Mouse (Mus musculus): Measurements from ENCODE around the gene Tpt1. TPM values are rescaled to one million over a fixed set of nuclear protein-coding genes. Genes with fewer than 3 reads are reported as not detected.

Gene Tpt1
- polyA plus RNA-seq, 1 experiment from 2014 or later: 1,212 TPM

- H3K27ac ChIP-seq (ENCODE audit: low read depth, low read length): no peak overlapping the region
- WGBS: 23% methylated on average over 9 of the region's 10 CpGs
Measured at GRCm38 (mm10) chr14:75870631-75871030, 25.7 kb downstream of the Tpt1 start.

GRCm38 (mm10) chr14:75871111-75871510, 26.2 kb downstream of the Tpt1 start:
- no peaks in the 10 kb centered on the region for H3K9me3 ChIP-seq (ENCODE audit: control insufficient read depth)
- no peak overlapping the region for H3K4me3 ChIP-seq (ENCODE audit: low read depth, low read length)
- no peak overlapping the region for H3K9ac ChIP-seq (ENCODE audit: low read depth, low read length)
- H3K27me3 ChIP-seq (replicated peaks; ENCODE audit: control insufficient read depth, insufficient read depth, low read length): no peaks in the 10 kb centered on the region
- ATAC-seq: no peak
- H3K4me2 ChIP-seq (replicated peaks; ENCODE audit: low read depth): no peak overlapping the region
- no peak overlapping the region for H3K27ac ChIP-seq (ENCODE audit: low read depth, low read length)
- no peaks in the 10 kb centered on the region for H3K36me3 ChIP-seq (ENCODE audit: control insufficient read depth, insufficient read depth)
- no peak for TF ChIP-seq CTCF (IDR thresholded peaks at IDR 0.05; ENCODE audit: low read depth)
- WGBS: 18% methylated on average over 5 of the region's 5 CpGs
- H3K4me1 ChIP-seq (replicated peaks; ENCODE audit: control insufficient read depth, insufficient read depth, low read length): no peaks in the 10 kb centered on the region

More at GRCm38 (mm10) chr14:75870631-75871030, 25.7 kb downstream of the Tpt1 start:
- Histone ChIP-seq H3K9ac (ENCODE audit: low read depth, low read length) (no peak overlapping the region), H3K4me2 (replicated peaks; ENCODE audit: low read depth) (0 out of 2 replicates have a peak overlapping the region, but pooled peaks have one; percentile 6), H3K27me3 (replicated peaks; ENCODE audit: control insufficient read depth, insufficient read depth, low read length) (no peaks in the 10 kb centered on the region), H3K36me3 (ENCODE audit: control insufficient read depth, insufficient read depth) (no peaks in the 10 kb centered on the region), H3K4me3 (ENCODE audit: low read depth, low read length) (no peak overlapping the region), H3K4me1 (replicated peaks; ENCODE audit: control insufficient read depth, insufficient read depth, low read length) (no peaks in the 10 kb centered on the region), H3K9me3 (ENCODE audit: control insufficient read depth) (no peaks in the 10 kb centered on the region)
- no peak for ATAC-seq
- TF ChIP-seq CTCF (IDR thresholded peaks at IDR 0.05; ENCODE audit: low read depth): peak; percentile 59

- no peak overlapping the region for H3K4me2 ChIP-seq (replicated peaks; ENCODE audit: low read depth)
- no peak; the same call in 1 of the 2 replicates for TF ChIP-seq CTCF (IDR thresholded peaks at IDR 0.05; ENCODE audit: low read depth)
- no peaks in the 10 kb centered on the region for H3K36me3 ChIP-seq (ENCODE audit: control insufficient read depth, insufficient read depth)
- WGBS: 89% methylated on average over 4 of the region's 4 CpGs
- no peak overlapping the region for H3K27ac ChIP-seq (ENCODE audit: low read depth, low read length)
- no peaks in the 10 kb centered on the region for H3K4me1 ChIP-seq (replicated peaks; ENCODE audit: control insufficient read depth, insufficient read depth, low read length)
- no peak for ATAC-seq
- H3K9ac ChIP-seq (ENCODE audit: low read depth, low read length): no peak overlapping the region
- H3K4me3 ChIP-seq (ENCODE audit: low read depth, low read length): no peak overlapping the region
- no peaks in the 10 kb centered on the region for H3K9me3 ChIP-seq (ENCODE audit: control insufficient read depth)
- H3K27me3 ChIP-seq (replicated peaks; ENCODE audit: control insufficient read depth, insufficient read depth, low read length): no peaks in the 10 kb centered on the region
Measured at GRCm38 (mm10) chr14:75871750-75872149, 26.9 kb downstream of the Tpt1 start.

- H3K4me2 ChIP-seq (replicated peaks; ENCODE audit: low read depth): no peak overlapping the region
- ATAC-seq: no peak
- H3K9ac ChIP-seq (ENCODE audit: low read depth, low read length): no peak overlapping the region
- no peak for TF ChIP-seq CTCF (IDR thresholded peaks at IDR 0.05; ENCODE audit: low read depth)
- no peaks in the 10 kb centered on the region for H3K36me3 ChIP-seq (ENCODE audit: control insufficient read depth, insufficient read depth)
- no peak overlapping the region for H3K4me3 ChIP-seq (ENCODE audit: low read depth, low read length)
- no peak overlapping the region for H3K27ac ChIP-seq (ENCODE audit: low read depth, low read length)
- WGBS: 62% methylated on average over 9 of the region's 9 CpGs
- no peaks in the 10 kb centered on the region for H3K9me3 ChIP-seq (ENCODE audit: control insufficient read depth)
- H3K4me1 ChIP-seq (replicated peaks; ENCODE audit: control insufficient read depth, insufficient read depth, low read length): no peaks in the 10 kb centered on the region
- H3K27me3 ChIP-seq (replicated peaks; ENCODE audit: control insufficient read depth, insufficient read depth, low read length): no peaks in the 10 kb centered on the region
Measured at GRCm38 (mm10) chr14:75873612-75874011, 28.7 kb downstream of the Tpt1 start.

GRCm38 (mm10) chr14:75876320-75877043, 31.6 kb downstream of the Tpt1 start:
- no peak overlapping the region for H3K27ac ChIP-seq (ENCODE audit: low read depth, low read length)
- no peaks in the 10 kb centered on the region for H3K4me1 ChIP-seq (replicated peaks; ENCODE audit: control insufficient read depth, insufficient read depth, low read length)
- H3K27me3 ChIP-seq (replicated peaks; ENCODE audit: control insufficient read depth, insufficient read depth, low read length): no peaks in the 10 kb centered on the region
- no peak for ATAC-seq
- H3K4me3 ChIP-seq (ENCODE audit: low read depth, low read length): no peak overlapping the region
- WGBS: 15% methylated on average over 21 of the region's 21 CpGs
- no peaks in the 10 kb centered on the region for H3K9me3 ChIP-seq (ENCODE audit: control insufficient read depth)
- no peaks in the 10 kb centered on the region for H3K36me3 ChIP-seq (ENCODE audit: control insufficient read depth, insufficient read depth)
- H3K9ac ChIP-seq (ENCODE audit: low read depth, low read length): no peak overlapping the region
- H3K4me2 ChIP-seq (replicated peaks; ENCODE audit: low read depth): no peak overlapping the region
- TF ChIP-seq CTCF (IDR thresholded peaks at IDR 0.05; ENCODE audit: low read depth): peak; percentile 92

GRCm38 (mm10) chr14:75877297-75877696, 32.4 kb downstream of the Tpt1 start:
- 74% methylated on average over 3 of the region's 3 CpGs for WGBS
- Histone ChIP-seq H3K4me1 (replicated peaks; ENCODE audit: control insufficient read depth, insufficient read depth, low read length) (no peaks in the 10 kb centered on the region), H3K27me3 (replicated peaks; ENCODE audit: control insufficient read depth, insufficient read depth, low read length) (no peaks in the 10 kb centered on the region), H3K9me3 (ENCODE audit: control insufficient read depth) (no peaks in the 10 kb centered on the region), H3K9ac (ENCODE audit: low read depth, low read length) (no peak overlapping the region), H3K27ac (ENCODE audit: low read depth, low read length) (no peak overlapping the region), H3K4me3 (ENCODE audit: low read depth, low read length) (no peak overlapping the region), H3K4me2 (replicated peaks; ENCODE audit: low read depth) (no peak overlapping the region), H3K36me3 (ENCODE audit: control insufficient read depth, insufficient read depth) (no peaks in the 10 kb centered on the region)
- no peak for TF ChIP-seq CTCF (IDR thresholded peaks at IDR 0.05; ENCODE audit: low read depth)
- 0 out of 2 replicates have a peak, but pooled peaks have one; percentile 7 for ATAC-seq

Measured in intestine, postnatal 0 days (tissue).